Mouse (Mus musculus) megakaryocyte progenitor cell, adult 5-6 weeks (primary cell): ENCODE data around the gene Pdap1. TPM values are rescaled to one million over a fixed set of nuclear protein-coding genes. Genes with fewer than 3 reads are reported as not detected.
"Not testable (repeated sequence)": the region's sequence is repeated elsewhere in the genome, so short reads cannot be mapped to it uniquely, and the experiment has no call there.

Experiments used
- ATAC-seq: replicated peaks from 2 replicates; pipeline ENCODE4 v1.8.0; 2016; ENCODE audit warnings: mild to moderate bottlenecking, moderate TSS enrichment, inconsistent platforms; ENCODE audit not compliant: poor library complexity
- total RNA-seq, 2 experiments: library from RNA; stranded (forward) in 1 of 2; stranded (reverse) in 1 of 2; fragments of 157-497, 149-512 nt in 1 of 2; fragments of 200-1000 nt in 1 of 2; gene quantifications; 2 replicates each; pipeline versions ENCODE4 v1.2.3 to v1.2.4; 2015 to 2017

Gene Pdap1
- total RNA-seq, 2 experiments from 2014 or later, result 66.9 to 152 TPM

GRCm38 (mm10) chr5:145120921-145121320 lies 19.1 kb downstream of the Pdap1 start:
- no peak for ATAC-seq

GRCm38 (mm10) chr5:145119385-145119784 lies 20.7 kb downstream of the Pdap1 start:
- peak; percentile 38 for ATAC-seq

GRCm38 (mm10) chr5:145118461-145118860 lies 21.6 kb downstream of the Pdap1 start:
- ATAC-seq, result no peak

GRCm38 (mm10) chr5:145118005-145118404 lies 22.0 kb downstream of the Pdap1 start:
- no peak for ATAC-seq

GRCm38 (mm10) chr5:145116916-145117315 lies 23.1 kb downstream of the Pdap1 start:
- ATAC-seq, result peak; percentile 39

- ATAC-seq, result peak; percentile 56
These were observed 23.7 kb downstream of the Pdap1 start for GRCm38 (mm10) chr5:145116316-145116715.

GRCm38 (mm10) chr5:145115736-145116135 lies 24.3 kb downstream of the Pdap1 start:
- no peak for ATAC-seq

GRCm38 (mm10) chr5:145114606-145115473 lies 25.2 kb downstream of the Pdap1 start:
- peak; percentile 55 for ATAC-seq

- ATAC-seq, result peak; percentile 47
These were observed 25.9 kb downstream of the Pdap1 start, which contains the start of gene Arpc1b for GRCm38 (mm10) chr5:145114071-145114605. Gene Arpc1b (plus strand): TSS chr5:145114215.

GRCm38 (mm10) chr5:145113416-145113815 lies 26.6 kb downstream of the Pdap1 start:
- no peak for ATAC-seq

- no peak for ATAC-seq
These were observed 27.5 kb downstream of the Pdap1 start for GRCm38 (mm10) chr5:145112566-145112965.

- no peak for ATAC-seq
These were observed 29.6 kb downstream of the Pdap1 start for GRCm38 (mm10) chr5:145110401-145110800.

GRCm38 (mm10) chr5:145105694-145106275 lies 34.3 kb downstream of the Pdap1 start:
- no peak for ATAC-seq

- ATAC-seq, result no peak
These were observed 35.7 kb downstream of the Pdap1 start for GRCm38 (mm10) chr5:145104328-145104727.

GRCm38 (mm10) chr5:145102706-145103105 lies 37.3 kb downstream of the Pdap1 start:
- 0 out of 2 replicates have a peak, but pooled peaks have one; percentile 29 for ATAC-seq

GRCm38 (mm10) chr5:145101451-145101850 lies 38.6 kb downstream of the Pdap1 start:
- ATAC-seq, result not testable (repeated sequence)

GRCm38 (mm10) chr5:145100960-145101359 lies 39.1 kb downstream of the Pdap1 start:
- ATAC-seq, result no peak

- ATAC-seq, result peak; percentile 84
These were observed 41.7 kb downstream of the Pdap1 start for GRCm38 (mm10) chr5:145098340-145098821.

- peak; percentile 29; the same call in 1 of the 2 replicates for ATAC-seq
These were observed 43.8 kb downstream of the Pdap1 start for GRCm38 (mm10) chr5:145096195-145096594.

GRCm38 (mm10) chr5:145089878-145090277 lies 50.2 kb downstream of the Pdap1 start:
- peak; percentile 39 for ATAC-seq

- ATAC-seq, result no peak
These were observed 51.9 kb downstream of the Pdap1 start for GRCm38 (mm10) chr5:145088186-145088585.

- no peak for ATAC-seq
These were observed 55.2 kb downstream of the Pdap1 start for GRCm38 (mm10) chr5:145084822-145085221.
